Mouse (Mus musculus) layer of hippocampus, adult 8-10 months (tissue): Measurements from ENCODE around the gene Rbpjl. TPM values are rescaled to one million over a fixed set of nuclear protein-coding genes. Genes with fewer than 3 reads are reported as not detected.
A peak's percentile ranks its signal among the peaks of the same experiment; 100 is the strongest.

ENCODE experiments used
- DNase-seq, 2 experiments: peaks; one replicate each; pipeline ENCODE4 v3.0.0; 2022; ENCODE audit warnings: low spot score in 2 of 2
- total RNA-seq, 4 experiments: library from RNA; stranded (reverse); gene quantifications; 2 replicates each; pipeline ENCODE4 v1.2.4; 2022

Rbpjl gene
- total RNA-seq, 4 experiments from 2014 or later, result 0.34 to 0.67 (median 0.42) TPM

GRCm38 (mm10) chr2:164389499-164389898 lies 13.4 kb upstream of the Rbpjl start:
- peak; percentile 64 to 89 for DNase-seq

GRCm38 (mm10) chr2:164393126-164393525 lies 9.8 kb upstream of the Rbpjl start:
- no peak for DNase-seq

- DNase-seq, result no peak
These were observed 6.9 kb upstream of the Rbpjl start for GRCm38 (mm10) chr2:164396076-164396475.

GRCm38 (mm10) chr2:164396911-164397310 lies 6.0 kb upstream of the Rbpjl start:
- no peak for DNase-seq

- DNase-seq, result no peak
These were observed 598 bp downstream of the Rbpjl start for GRCm38 (mm10) chr2:164403396-164404081.

- no peak for DNase-seq
These were observed 1.4 kb downstream of the Rbpjl start for GRCm38 (mm10) chr2:164404082-164404990.

GRCm38 (mm10) chr2:164405060-164405459 lies 2.1 kb downstream of the Rbpjl start, which contains the start of gene Matn4:
Gene Matn4 (minus strand): TSS chr2:164405160.
- DNase-seq, result no peak

GRCm38 (mm10) chr2:164405519-164405918 lies 2.6 kb downstream of the Rbpjl start:
- no peak for DNase-seq

- DNase-seq, result peak in 1 of 2 experiments; percentile 74
These were observed 4.8 kb downstream of the Rbpjl start for GRCm38 (mm10) chr2:164407708-164408107.

- no peak for DNase-seq
These were observed 11.2 kb downstream of the Rbpjl start for GRCm38 (mm10) chr2:164414167-164414566.

GRCm38 (mm10) chr2:164414581-164414980 lies 11.6 kb downstream of the Rbpjl start:
- DNase-seq, result no peak

- DNase-seq, result no peak
These were observed 14.3 kb downstream of the Rbpjl start for GRCm38 (mm10) chr2:164417198-164417597.

GRCm38 (mm10) chr2:164418308-164418875 lies 15.5 kb downstream of the Rbpjl start:
- no peak for DNase-seq

GRCm38 (mm10) chr2:164419489-164419888 lies 16.5 kb downstream of the Rbpjl start:
- DNase-seq, result no peak

GRCm38 (mm10) chr2:164421306-164421705 lies 18.4 kb downstream of the Rbpjl start:
- no peak for DNase-seq

GRCm38 (mm10) chr2:164421979-164422378 lies 19.0 kb downstream of the Rbpjl start:
- no peak for DNase-seq

- no peak for DNase-seq
These were observed 19.9 kb downstream of the Rbpjl start for GRCm38 (mm10) chr2:164422675-164423393.

- peak in 1 of 2 experiments; percentile 53 for DNase-seq
These were observed 20.5 kb downstream of the Rbpjl start for GRCm38 (mm10) chr2:164423464-164423863.

GRCm38 (mm10) chr2:164424406-164424805 lies 21.5 kb downstream of the Rbpjl start:
- no peak for DNase-seq

- no peak for DNase-seq
These were observed 22.5 kb downstream of the Rbpjl start for GRCm38 (mm10) chr2:164425401-164425800.

- DNase-seq, result no peak
These were observed 23.2 kb downstream of the Rbpjl start for GRCm38 (mm10) chr2:164426121-164426520.
